Mouse (Mus musculus) CH12.LX (cell line): Measurements from ENCODE around the gene Jmjd8.

ENCODE experiments used
- E2F4 ChIP-seq: IDR thresholded peaks from 2 replicates; pipeline ENCODE4 v1.6.1; 2011; ENCODE audit warnings: low read depth, low read length, improper control_type of control experiment; ENCODE audit not compliant: insufficient replicate concordance
- ETS1 ChIP-seq: conservative IDR thresholded peaks from 2 replicates; pipeline ENCODE4 v1.6.1; 2012; ENCODE audit warnings: low read depth, mild to moderate bottlenecking, inconsistent platforms, low read length, improper control_type of control experiment, moderate library complexity
- NELFE ChIP-seq: IDR thresholded peaks from 2 replicates; pipeline ENCODE4 v1.6.1; 2011; ENCODE audit warnings: low read depth, low read length, improper control_type of control experiment
- POLR2A ChIP-seq: IDR thresholded peaks from 2 replicates; pipeline ENCODE4 v1.6.1; 2011; ENCODE audit warnings: low read depth, mild to moderate bottlenecking, improper control_type of control experiment, low read length

DNA sequence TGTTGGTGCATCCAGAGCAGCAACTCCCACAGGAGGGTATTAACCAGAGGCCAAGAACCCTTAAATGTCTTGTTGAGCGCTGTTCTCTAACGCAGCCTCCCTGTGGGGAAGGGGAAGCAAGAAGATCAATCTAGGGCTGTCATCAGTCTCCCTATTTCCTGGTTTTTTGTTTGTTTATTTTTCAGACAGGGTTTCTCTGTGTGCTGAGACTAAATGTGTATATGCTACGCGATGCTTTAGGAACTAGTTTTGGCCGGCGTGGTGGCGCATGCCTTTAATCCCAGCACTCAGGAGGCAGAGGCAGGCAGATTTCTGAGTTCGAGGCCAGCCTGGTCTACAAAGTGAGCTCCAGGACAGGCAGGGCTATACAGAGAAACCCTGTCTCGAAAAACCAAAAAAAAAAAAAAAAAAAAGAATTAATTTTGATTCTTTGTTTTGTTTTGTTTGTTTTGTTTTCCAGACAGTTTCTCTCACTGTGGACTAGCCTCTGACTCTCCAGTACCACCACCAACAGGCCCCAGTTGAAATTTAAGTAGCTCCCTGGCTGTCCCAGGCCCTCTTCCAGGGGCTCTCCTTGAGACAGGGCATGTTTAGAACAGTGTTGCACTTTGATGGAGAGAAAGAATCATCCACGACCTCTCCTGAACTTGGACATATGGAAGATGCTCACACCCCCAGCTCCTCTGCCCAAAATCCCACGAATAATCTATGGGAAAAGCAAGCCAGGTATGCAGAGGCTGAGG is 44.9 kb downstream of the Jmjd8 start:
- TF ChIP-seq E2F4 (no peak), NELFE (no peak), ETS1 (no peak), POLR2A (no peak)
